Mouse (Mus musculus): ENCODE data around the gene Asb4.

Asb4 gene

GRCm38 (mm10) chr6:5447013-5447412 is 63.8 kb downstream of the Asb4 start:
- DNase-seq (ENCODE audit: low spot score in 2 of 2), result no peak

- no peak for DNase-seq (ENCODE audit: low spot score in 2 of 2)
Observed at GRCm38 (mm10) chr6:5447546-5447945, 64.4 kb downstream of the Asb4 start.

DNA sequence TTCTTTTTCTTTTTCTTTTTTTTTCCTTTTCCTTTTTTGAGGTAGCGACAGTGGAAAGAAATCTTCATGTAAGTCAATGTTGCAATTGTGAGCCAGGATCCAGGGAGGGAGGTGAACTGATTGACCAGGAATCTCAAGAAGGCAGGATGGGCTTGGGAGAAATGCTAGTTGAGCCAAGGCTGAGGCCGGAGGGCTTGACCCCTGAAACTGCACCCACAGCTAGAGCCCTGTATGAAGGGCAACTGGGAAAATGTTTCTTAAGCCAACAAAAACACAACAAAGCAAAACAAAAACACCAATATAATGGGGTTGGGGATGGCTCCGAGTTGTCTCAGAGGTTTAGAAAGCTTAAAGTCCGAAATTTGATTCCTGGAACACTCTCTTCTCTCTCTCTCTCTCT is 65.2 kb downstream of the Asb4 start:
- no peak for DNase-seq (ENCODE audit: low spot score in 2 of 2)

DNA sequence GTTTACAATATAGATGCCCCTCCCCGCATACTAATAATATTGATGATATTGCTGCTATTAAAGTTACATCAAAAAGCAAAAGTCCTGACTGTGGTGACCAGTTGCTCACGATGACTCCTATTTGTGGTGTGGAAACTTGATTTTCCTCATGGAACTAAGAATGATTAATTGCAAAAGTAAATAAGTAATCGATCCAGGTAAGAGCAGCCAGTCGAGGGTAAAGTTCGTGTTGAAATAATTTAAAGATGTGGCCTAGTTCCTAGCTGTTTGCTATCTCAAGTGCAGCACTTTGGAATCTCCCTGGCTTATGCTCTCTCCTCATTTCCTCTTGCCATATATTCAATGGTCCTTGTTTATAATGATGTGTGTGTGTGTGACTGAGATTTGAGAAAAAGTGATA is 66.7 kb downstream of the Asb4 start:
- DNase-seq (ENCODE audit: low spot score in 2 of 2), result no peak

DNA sequence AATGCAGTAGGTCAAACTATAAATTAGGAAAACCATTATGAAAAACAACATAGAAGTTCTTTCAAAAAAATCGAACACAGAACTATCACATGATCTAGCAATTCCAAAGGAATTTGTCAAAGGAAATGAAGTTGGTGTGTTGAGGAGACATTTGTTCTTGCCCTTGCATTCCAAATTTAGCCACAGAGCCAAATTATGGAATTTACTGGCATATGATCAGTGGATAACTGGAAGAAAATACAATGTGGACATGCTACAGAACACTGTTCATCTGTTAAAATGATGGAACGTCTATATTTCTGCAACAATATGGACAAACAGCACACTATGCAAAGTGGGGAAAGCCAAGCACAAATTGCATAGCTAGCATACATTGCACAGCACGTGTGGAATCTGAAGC is 72.7 kb downstream of the Asb4 start:
- no peak for DNase-seq (ENCODE audit: low spot score in 2 of 2)

DNA sequence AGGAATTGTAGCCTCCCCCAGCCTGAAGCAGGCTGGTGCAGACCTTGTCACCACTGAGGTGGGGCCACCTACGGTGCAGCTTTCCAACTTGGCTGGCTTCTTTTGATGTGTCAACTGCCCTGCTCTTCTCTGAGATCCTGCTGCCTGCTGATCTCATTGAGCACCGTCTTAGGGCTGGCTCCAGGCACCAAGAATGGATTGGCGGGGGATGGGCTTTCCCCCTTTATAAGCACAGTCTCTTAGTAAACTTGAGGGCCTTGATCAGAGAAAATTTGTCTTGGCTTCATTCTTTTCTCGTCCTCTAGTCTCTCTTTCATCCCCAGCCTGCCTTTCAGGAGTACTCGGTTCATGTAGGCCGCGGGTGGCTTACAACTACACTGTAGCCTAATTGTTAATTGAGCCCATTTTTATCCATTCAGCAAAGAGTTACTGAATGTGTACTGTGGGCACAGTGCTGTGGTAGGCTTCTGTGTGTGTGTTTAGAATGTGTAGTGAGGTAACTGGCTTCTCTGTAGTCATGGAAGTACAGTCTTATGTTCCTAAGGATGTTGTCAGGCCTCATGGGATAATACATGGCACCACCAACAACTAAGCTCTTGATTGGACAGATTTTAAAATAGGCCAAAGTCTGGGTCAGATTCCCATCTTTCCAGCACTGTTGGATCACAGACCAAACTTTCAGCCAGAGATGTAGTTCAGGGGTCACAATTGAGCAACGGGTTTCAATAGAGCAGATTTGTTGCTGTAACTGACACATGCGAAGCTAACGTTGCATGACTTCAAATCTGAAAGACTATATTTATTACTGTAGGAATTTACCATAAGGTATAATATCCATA is 87.5 kb downstream of the Asb4 start:
- no peak for DNase-seq (ENCODE audit: low spot score in 2 of 2)

DNA sequence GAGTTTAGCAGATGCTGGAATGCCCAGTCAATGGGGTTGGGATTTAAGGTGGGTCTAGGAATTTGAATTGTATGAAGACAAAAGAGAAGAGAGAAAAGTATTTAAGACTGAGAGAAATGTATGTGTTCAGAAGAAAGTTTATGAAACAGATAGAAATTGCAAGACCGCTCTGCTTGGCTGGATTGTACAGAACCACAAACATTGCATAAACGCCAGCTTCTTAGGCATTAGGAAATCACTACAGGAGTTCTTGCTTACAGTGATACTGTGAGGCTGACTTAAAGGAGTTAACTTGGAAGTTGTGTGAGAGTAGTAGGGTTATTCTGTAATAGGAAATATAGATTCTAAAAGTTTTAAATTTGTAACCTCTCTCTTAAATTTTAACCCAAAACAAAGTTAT is 89.5 kb downstream of the Asb4 start:
- no peak for DNase-seq (ENCODE audit: low spot score in 2 of 2)

- no peak for DNase-seq (ENCODE audit: low spot score in 2 of 2)
Observed at GRCm38 (mm10) chr6:5474021-5474420, 90.8 kb downstream of the Asb4 start.

GRCm38 (mm10) chr6:5481066-5481465 is 97.9 kb downstream of the Asb4 start:
- DNase-seq (ENCODE audit: low spot score in 2 of 2), result no peak

- DNase-seq (ENCODE audit: low spot score in 2 of 2), result no peak
Observed at GRCm38 (mm10) chr6:5482270-5482783, 99.1 kb downstream of the Asb4 start.
